Mouse (Mus musculus) gastrocnemius, adult 2 months (tissue): ENCODE data around the gene Olfr1055. TPM values are rescaled to one million over a fixed set of nuclear protein-coding genes. Genes with fewer than 3 reads are reported as not detected.
"Not testable (repeated sequence)": the region's sequence is repeated elsewhere in the genome, so short reads cannot be mapped to it uniquely, and the experiment has no call there.

ENCODE experiments used
- DNase-seq: peaks from one replicate; pipeline ENCODE4 v3.0.0; 2022
- H3K27ac ChIP-seq: fragments of 200-600 bp; 2 replicates; pipeline ENCODE4 v1.8.1; 2022; ENCODE audit warnings: mild to moderate bottlenecking
- H3K4me3 ChIP-seq: fragments of 200-600 bp; 2 replicates; pipeline ENCODE4 v1.8.1; 2022; ENCODE audit warnings: mild to moderate bottlenecking, moderate library complexity
- CTCF ChIP-seq: fragments of 200-600 bp; IDR thresholded peaks from 2 replicates; pipeline ENCODE4 v1.8.1; 2022; ENCODE audit warnings: antibody characterized with exemption, mild to moderate bottlenecking, moderate library complexity
- intact Hi-C: fragments of 180-260 bp; cut with DNase I; formaldehyde crosslinking; loops from one replicate; pipeline ENCODE4 v1.15.1; 2025
- long read RNA-seq, 2 experiments: library from polyadenylated mRNA; stranded (forward); transcript quantifications; one replicate each; pipeline ENCODE4 v2.0.0; 2021
- total RNA-seq, 2 experiments: library from RNA; stranded (reverse); gene quantifications; 2 replicates each; pipeline ENCODE4 v1.2.3; 2021

Gene Olfr1055
- total RNA-seq: not detected
- long read RNA-seq, experiment 1: 0 reads
- long read RNA-seq, experiment 2: 0 reads

- TF ChIP-seq CTCF: no peak
- H3K4me3 ChIP-seq: no peak within 1 kb of the TSS
- intact Hi-C loops: no loop called here
- H3K27ac ChIP-seq: no peak within 1 kb of the TSS
- no peak for DNase-seq
Measured at GRCm38 (mm10) chr2:86350184-86350583, at the start of gene Olfr1055. TSS of gene Olfr1055 (minus strand) at chr2:86350284.

- no peak overlapping the region for H3K4me3 ChIP-seq
- DNase-seq: no peak
- intact Hi-C loops: no loop called here
- no peak for TF ChIP-seq CTCF
- no peak overlapping the region for H3K27ac ChIP-seq
Measured at GRCm38 (mm10) chr2:86395114-86395513, 45.0 kb upstream of the Olfr1055 start.

- intact Hi-C loops, H3K4me3 ChIP-seq, H3K27ac ChIP-seq, DNase-seq: not testable (repeated sequence)
Measured at GRCm38 (mm10) chr2:86388461-86388860, 38.4 kb upstream of the Olfr1055 start, which contains the start of gene Olfr1058. TSS of gene Olfr1058 (minus strand) at chr2:86388561.

- intact Hi-C loops: no loop called here
- H3K27ac ChIP-seq: no peak within 1 kb of the TSS
- TF ChIP-seq CTCF: no peak
- no peak for DNase-seq
- no peak within 1 kb of the TSS for H3K4me3 ChIP-seq
Measured at GRCm38 (mm10) chr2:86378293-86378692, 28.2 kb upstream of the Olfr1055 start, which contains the start of gene Olfr1057. TSS of gene Olfr1057 (minus strand) at chr2:86378393.

- intact Hi-C loops, DNase-seq, H3K4me3 ChIP-seq, H3K27ac ChIP-seq: not testable (repeated sequence)
Measured at GRCm38 (mm10) chr2:86366342-86366741, 16.3 kb upstream of the Olfr1055 start.

- no peak for TF ChIP-seq CTCF
- intact Hi-C loops: no loop called here
- H3K4me3 ChIP-seq: no peak within 1 kb of the TSS
- H3K27ac ChIP-seq: no peak within 1 kb of the TSS
- DNase-seq: no peak
Measured at GRCm38 (mm10) chr2:86362369-86362768, 12.3 kb upstream of the Olfr1055 start, which contains the start of gene Olfr1056. TSS of gene Olfr1056 (minus strand) at chr2:86362469.

- H3K27ac ChIP-seq, DNase-seq, intact Hi-C loops, H3K4me3 ChIP-seq: not testable (repeated sequence)
Measured at GRCm38 (mm10) chr2:86351751-86352150, 1.7 kb upstream of the Olfr1055 start.

GRCm38 (mm10) chr2:86335333-86335732 lies 14.8 kb downstream of the Olfr1055 start, which contains the start of gene Olfr1054:
TSS of gene Olfr1054 (minus strand) at chr2:86335433.
- no peak for TF ChIP-seq CTCF
- no peak within 1 kb of the TSS for H3K4me3 ChIP-seq
- H3K27ac ChIP-seq: no peak within 1 kb of the TSS
- intact Hi-C loops: loop anchor here (10.0 kb wide), 1 partner anchor 1619 kb away; the partner anchor contains the start of gene Olfr1156
- no peak for DNase-seq

- H3K4me3 ChIP-seq: no peak within 1 kb of the TSS
- TF ChIP-seq CTCF: no peak
- intact Hi-C loops: no loop called here
- H3K27ac ChIP-seq: no peak within 1 kb of the TSS
- no peak for DNase-seq
Measured at GRCm38 (mm10) chr2:86315184-86315583, 34.9 kb downstream of the Olfr1055 start, which contains the start of gene Olfr1053. TSS of gene Olfr1053 (minus strand) at chr2:86315284.

Other genes starting within 250 kb of the Olfr1055 start
- gene Olfr1039, start 214.4 kb downstream of the Olfr1055 start, total RNA-seq: not detected
- gene Olfr1040, start 203.6 kb downstream of the Olfr1055 start, total RNA-seq: not detected
- not detected for gene Olfr1042, start 188.4 kb downstream of the Olfr1055 start, total RNA-seq
- gene Olfr1043, start 182.8 kb downstream of the Olfr1055 start, total RNA-seq: not detected
- not detected for gene Olfr1044, start 172.5 kb downstream of the Olfr1055 start, total RNA-seq
- not detected for gene Olfr52, start 164.6 kb downstream of the Olfr1055 start, total RNA-seq
- gene Olfr1045, start 147.3 kb downstream of the Olfr1055 start, total RNA-seq: not detected
- gene Olfr1046, start 131.0 kb downstream of the Olfr1055 start, total RNA-seq: not detected
- not detected for gene Olfr1047, start 118.9 kb downstream of the Olfr1055 start, total RNA-seq
- gene Olfr1048, start 110.0 kb downstream of the Olfr1055 start, total RNA-seq: not detected
- gene Olfr1049, start 92.0 kb downstream of the Olfr1055 start, total RNA-seq: not detected
- not detected for gene Olfr1051, start 71.2 kb downstream of the Olfr1055 start, total RNA-seq
- not detected for gene Olfr1052, start 57.8 kb downstream of the Olfr1055 start, total RNA-seq
- not detected for gene Olfr1053, start 35.0 kb downstream of the Olfr1055 start, total RNA-seq
- not detected for gene Olfr1054, start 14.9 kb downstream of the Olfr1055 start, total RNA-seq
- gene Olfr1056, start 12.2 kb upstream of the Olfr1055 start, total RNA-seq: not detected
- not detected for gene Olfr1057, start 28.1 kb upstream of the Olfr1055 start, total RNA-seq
- not detected for gene Olfr1058, start 38.3 kb upstream of the Olfr1055 start, total RNA-seq
- not detected for gene Olfr1061, start 63.8 kb upstream of the Olfr1055 start, total RNA-seq
- gene Olfr1062, start 76.5 kb upstream of the Olfr1055 start, total RNA-seq: not detected
- gene Olfr1065, start 100.3 kb upstream of the Olfr1055 start, total RNA-seq: not detected
- not detected for gene Olfr1066, start 106.0 kb upstream of the Olfr1055 start, total RNA-seq
- gene Olfr228, start 137.1 kb upstream of the Olfr1055 start, total RNA-seq: not detected
- not detected for gene Olfr1076, start 158.2 kb upstream of the Olfr1055 start, total RNA-seq
- not detected for gene Olfr1079, start 192.2 kb upstream of the Olfr1055 start, total RNA-seq
- gene Olfr1080, start 208.0 kb upstream of the Olfr1055 start, total RNA-seq: not detected
- not detected for gene Olfr1082, start 248.7 kb upstream of the Olfr1055 start, total RNA-seq